Mouse (Mus musculus): ENCODE data around the gene Trim11. TPM values are rescaled to one million over a fixed set of nuclear protein-coding genes. Genes with fewer than 3 reads are reported as not detected.

The Trim11 gene
- total RNA-seq, 4 experiments from 2014 or later, result 28.4 to 32.5 (median 31.0) TPM

GRCm38 (mm10) chr11:59002327-59003079, 24.6 kb downstream of the Trim11 start:
- DNase-seq (ENCODE audit: low spot score in 2 of 2), result no peak

GRCm38 (mm10) chr11:59015052-59015451, 37.2 kb downstream of the Trim11 start:
- DNase-seq (ENCODE audit: low spot score in 2 of 2), result peak in 1 of 2 experiments; percentile 49

GRCm38 (mm10) chr11:59026411-59026810, 48.5 kb downstream of the Trim11 start:
- DNase-seq (ENCODE audit: low spot score in 2 of 2), result no peak

GRCm38 (mm10) chr11:59029003-59029402, 51.1 kb downstream of the Trim11 start:
- DNase-seq (ENCODE audit: low spot score in 2 of 2), result no peak

Small RNA genes within 50 kb of the gene (microRNA-seq; reads per million reads assigned to microRNA genes)
- gene Gm44313, result 0 to 0.51 reads per million in 2 experiments

Other genes with a start within 250 kb of the Trim11 start
- under 1 TPM in 3 of 4 experiments, not detected in 1; 0.19 to 0.76 (median 0.43) TPM for gene Olfr317, start 238.9 kb upstream of the Trim11 start, total RNA-seq (2022)
- gene Olfr316, start 225.4 kb upstream of the Trim11 start, total RNA-seq (2022), result 1 to 10 TPM in 2 of 4 experiments, under 1 TPM in 2; 0.59 to 1.8 (median 1.2) TPM
- not detected for gene Olfr315, start 204.9 kb upstream of the Trim11 start, total RNA-seq (2022)
- gene Olfr314, start 195.1 kb upstream of the Trim11 start, total RNA-seq (2022), result not detected
- gene Fam183b, start 176.1 kb upstream of the Trim11 start, total RNA-seq (2022), result 1 to 10 TPM; 5.4 to 7.7 (median 6.4) TPM
- gene Olfr313, start 163.1 kb upstream of the Trim11 start, total RNA-seq (2022), result not detected
- gene Olfr312, start 148.9 kb upstream of the Trim11 start, total RNA-seq (2022), result not detected
- gene Olfr311, start 138.8 kb upstream of the Trim11 start, total RNA-seq (2022), result not detected
- 10 to 100 TPM; 15.8 to 24.2 (median 21.4) TPM for gene Gm12258, start 130.9 kb upstream of the Trim11 start, total RNA-seq (2022)
- 10 to 100 TPM in 3 of 4 experiments, 1 to 10 TPM in 1; 7.1 to 14.0 (median 12.1) TPM for gene 2810021J22Rik, start 110.9 kb upstream of the Trim11 start, total RNA-seq (2022)
- 10 to 100 TPM in 2 of 4 experiments, 1 to 10 TPM in 2; 9.0 to 10.2 (median 9.8) TPM for gene Zfp39, start 73.9 kb upstream of the Trim11 start, total RNA-seq (2022)
- gene Btnl10, start 60.2 kb upstream of the Trim11 start, total RNA-seq (2022), result under 1 TPM in 1 of 4 experiments, not detected in 3; 0.14 TPM
- 100 to 1,000 TPM; 426 to 450 (median 442) TPM for gene Rnf187, start 39.2 kb upstream of the Trim11 start, total RNA-seq (2022)
- 10 to 100 TPM; 71.4 to 92.2 (median 75.7) TPM for gene Hist3h2ba, start 29.2 kb upstream of the Trim11 start, total RNA-seq (2022)
- gene Hist3h2a, start 23.4 kb upstream of the Trim11 start, total RNA-seq (2022), result 10 to 100 TPM; 48.9 to 64.2 (median 56.8) TPM
- gene Trim17, start 23.4 kb upstream of the Trim11 start, total RNA-seq (2022), result 1 to 10 TPM; 2.8 to 6.3 (median 4.8) TPM
- 1 to 10 TPM; 1.2 to 1.9 (median 1.5) TPM for gene Obscn, start 158.3 kb downstream of the Trim11 start, total RNA-seq (2022)
- gene Iba57, start 185.6 kb downstream of the Trim11 start, total RNA-seq (2022), result 10 to 100 TPM in 1 of 4 experiments, 1 to 10 TPM in 3; 5.9 to 10.2 (median 7.3) TPM
- gene Gjc2, start 205.1 kb downstream of the Trim11 start, total RNA-seq (2022), result 10 to 100 TPM; 11.8 to 15.9 (median 12.5) TPM
- 100 to 1,000 TPM; 135 to 149 (median 141) TPM for gene Guk1, start 214.1 kb downstream of the Trim11 start, total RNA-seq (2022)
- gene Mrpl55, start 224.4 kb downstream of the Trim11 start, total RNA-seq (2022), result 10 to 100 TPM; 31.2 to 40.8 (median 36.1) TPM
- gene 2310033P09Rik, start 230.2 kb downstream of the Trim11 start, total RNA-seq (2022), result 10 to 100 TPM; 18.9 to 24.8 (median 22.0) TPM

Data from layer of hippocampus, adult 8-10 months (tissue).